Mouse (Mus musculus): ENCODE results near the gene Dusp3. TPM values are rescaled to one million over a fixed set of nuclear protein-coding genes. Genes with fewer than 3 reads are reported as not detected.
"Not testable (repeated sequence)": the region's sequence is repeated elsewhere in the genome, so short reads cannot be mapped to it uniquely, and the experiment has no call there.

Gene Dusp3
- total RNA-seq, 2 experiments from 2014 or later: 62.2 to 71.6 TPM

- no peak for DNase-seq (ENCODE audit: low spot score in 2 of 2)
Observed at GRCm38 (mm10) chr11:102013201-102013600, 26.4 kb upstream of the Dusp3 start.

- no peak for DNase-seq (ENCODE audit: low spot score in 2 of 2)
Observed at GRCm38 (mm10) chr11:102011510-102011909, 24.7 kb upstream of the Dusp3 start.

GRCm38 (mm10) chr11:102010140-102010539 is 23.3 kb upstream of the Dusp3 start:
- no peak for DNase-seq (ENCODE audit: low spot score in 2 of 2)

- no peak for DNase-seq (ENCODE audit: low spot score in 2 of 2)
Observed at GRCm38 (mm10) chr11:102008954-102009637, 22.3 kb upstream of the Dusp3 start.

DNA sequence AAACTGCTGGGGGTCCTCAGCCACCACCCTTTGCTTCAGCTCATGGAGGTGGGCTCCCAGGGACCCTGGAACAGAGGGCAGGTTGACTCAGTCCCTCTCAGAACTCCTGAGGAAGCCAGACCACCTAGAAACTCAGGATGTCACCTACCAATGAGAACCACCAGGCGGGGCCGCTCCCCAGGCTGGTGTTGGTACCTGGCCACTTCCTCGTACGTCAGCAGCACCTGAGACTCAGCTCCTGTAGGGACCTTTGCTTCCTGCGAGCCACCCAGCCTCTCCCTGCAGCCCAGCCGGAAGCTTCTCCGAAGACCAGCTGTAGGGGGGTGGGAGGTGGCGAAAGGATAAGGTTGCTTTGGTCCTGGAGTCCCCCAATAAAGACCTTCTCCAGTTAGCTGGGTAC is 21.6 kb upstream of the Dusp3 start:
- no peak for DNase-seq (ENCODE audit: low spot score in 2 of 2)

DNA sequence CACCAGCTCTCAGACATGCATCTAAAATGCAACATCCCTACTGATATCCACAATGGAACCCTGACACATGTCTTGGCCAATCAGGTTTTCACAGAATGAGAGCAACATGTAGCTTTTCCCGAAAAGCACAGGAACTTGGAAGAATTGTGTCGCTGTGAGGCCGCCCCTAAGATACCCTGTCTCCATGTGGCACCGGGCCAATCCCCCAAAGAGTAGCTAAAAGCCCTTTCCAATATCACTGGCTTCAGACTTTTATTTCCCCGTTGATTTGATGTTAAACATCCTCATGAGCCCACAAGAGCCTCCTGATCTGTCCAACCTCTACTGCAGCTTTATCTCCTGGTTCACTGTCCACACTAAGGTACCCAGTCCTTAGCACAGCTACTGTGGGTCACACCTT is 19.9 kb upstream of the Dusp3 start:
- no peak for DNase-seq (ENCODE audit: low spot score in 2 of 2)

GRCm38 (mm10) chr11:102006271-102006670 is 19.5 kb upstream of the Dusp3 start:
- no peak for DNase-seq (ENCODE audit: low spot score in 2 of 2)

- no peak for DNase-seq (ENCODE audit: low spot score in 2 of 2)
Observed at GRCm38 (mm10) chr11:102004251-102004650, 17.4 kb upstream of the Dusp3 start.

DNA sequence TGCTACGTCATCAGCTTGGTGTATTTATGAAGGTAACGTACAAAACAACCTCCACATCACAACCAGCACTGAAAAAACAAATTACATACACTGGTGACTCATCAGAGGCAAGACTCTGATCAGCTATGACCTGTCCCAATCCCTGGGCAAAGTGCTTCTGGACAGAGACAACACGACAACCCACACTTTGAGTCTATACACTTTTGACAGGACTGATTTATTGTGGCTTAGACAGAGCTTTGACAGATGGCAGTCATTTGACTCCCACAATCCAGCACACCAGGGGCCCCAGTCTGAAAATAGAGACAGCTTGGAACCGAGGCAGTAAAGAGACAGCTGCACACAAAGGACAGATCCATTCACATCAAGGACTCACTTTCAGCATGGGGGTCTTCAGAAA is 12.7 kb upstream of the Dusp3 start:
- no peak for DNase-seq (ENCODE audit: low spot score in 2 of 2)

DNA sequence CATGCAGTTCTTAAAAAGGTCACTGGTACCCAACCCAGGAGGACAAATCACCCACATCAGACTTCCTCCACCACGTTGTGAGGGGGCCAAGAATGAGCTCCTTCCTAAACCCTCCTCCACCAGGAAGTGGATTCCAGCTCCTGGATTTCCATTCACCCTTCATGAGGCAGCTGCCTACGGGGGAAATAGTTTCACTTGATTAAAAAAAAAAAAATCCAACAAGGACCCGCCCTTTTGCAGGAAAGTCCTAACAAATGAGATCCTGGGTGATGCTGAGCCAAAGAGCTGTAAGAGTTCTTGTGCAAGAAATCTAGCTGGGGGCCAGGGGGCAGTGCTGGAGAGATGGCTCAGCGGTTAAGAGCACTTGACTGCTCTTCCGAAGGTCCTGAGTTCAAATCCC is 11.4 kb upstream of the Dusp3 start:
- no peak for DNase-seq (ENCODE audit: low spot score in 2 of 2)

DNA sequence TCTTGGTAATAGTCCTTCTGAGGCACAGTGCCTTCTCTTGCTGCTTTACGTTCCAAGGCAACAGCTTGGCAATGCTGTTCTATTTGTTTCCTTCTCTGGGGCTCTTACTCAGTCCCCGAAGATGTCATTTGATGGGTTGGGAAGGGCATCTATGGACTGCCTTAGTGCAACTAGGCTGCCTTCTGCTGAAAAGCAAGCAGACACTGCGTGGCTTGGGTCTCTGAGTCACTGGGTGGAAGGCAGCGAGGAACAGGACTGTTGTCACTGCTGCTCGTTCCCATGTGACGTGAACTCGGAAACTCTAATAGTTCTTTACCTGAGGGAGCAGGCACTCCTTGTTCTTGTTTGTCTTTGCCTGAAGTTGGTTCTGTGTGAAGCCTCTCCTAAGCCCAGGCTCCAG is 9.1 kb upstream of the Dusp3 start:
- DNase-seq (ENCODE audit: low spot score in 2 of 2): no peak

DNA sequence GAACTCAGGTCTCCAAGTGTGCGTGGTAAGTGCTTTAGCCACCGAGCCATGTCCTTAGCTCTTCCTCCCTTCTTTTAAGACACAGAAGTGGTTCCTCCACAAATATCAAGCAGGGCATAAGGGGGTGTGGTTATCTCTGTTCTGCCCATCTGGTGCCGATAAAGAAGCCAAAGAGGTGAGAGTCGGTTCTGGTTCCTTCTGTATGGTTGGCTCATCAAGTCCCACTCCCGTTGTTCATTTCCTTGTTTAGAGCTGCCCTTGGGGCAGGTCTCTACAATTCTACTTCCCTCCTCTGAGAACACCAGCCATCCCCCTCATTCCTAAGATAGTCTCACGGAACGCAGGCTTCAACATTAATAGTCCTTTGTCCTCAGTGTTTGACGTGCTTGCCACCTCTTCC is 7.3 kb upstream of the Dusp3 start:
- no peak for DNase-seq (ENCODE audit: low spot score in 2 of 2)

GRCm38 (mm10) chr11:101992411-101992810 is 5.6 kb upstream of the Dusp3 start:
- no peak for DNase-seq (ENCODE audit: low spot score in 2 of 2)

GRCm38 (mm10) chr11:101991813-101992212 is 5.0 kb upstream of the Dusp3 start:
- no peak for DNase-seq (ENCODE audit: low spot score in 2 of 2)

- DNase-seq (ENCODE audit: low spot score in 2 of 2): no peak
Observed at GRCm38 (mm10) chr11:101990244-101990643, 3.4 kb upstream of the Dusp3 start.

GRCm38 (mm10) chr11:101985990-101986389 is 823 bp downstream of the Dusp3 start:
- peak; percentile 53 to 73 for DNase-seq (ENCODE audit: low spot score in 2 of 2)

DNA sequence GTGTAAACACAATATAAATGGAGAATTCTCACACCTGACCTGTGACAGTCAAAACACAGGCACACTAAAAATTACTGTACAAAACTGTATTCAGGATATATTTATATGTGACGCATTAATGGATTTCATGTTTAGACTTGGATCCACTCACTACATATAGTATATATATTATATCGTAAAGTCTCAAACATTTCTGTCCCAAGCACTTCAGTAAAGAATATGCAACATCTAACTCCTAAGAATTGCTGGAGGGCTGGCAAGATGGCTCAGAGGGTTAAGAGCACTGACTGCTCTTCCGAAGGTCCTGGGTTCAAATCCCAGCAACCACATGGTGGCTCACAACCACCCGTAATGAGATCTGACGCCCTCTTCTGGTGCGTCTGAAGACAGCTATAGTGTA is 1.4 kb downstream of the Dusp3 start:
- not testable (repeated sequence) for DNase-seq (ENCODE audit: low spot score in 2 of 2)

- DNase-seq (ENCODE audit: low spot score in 2 of 2): peak; percentile 67 to 82
Observed at GRCm38 (mm10) chr11:101984054-101985025, 2.5 kb downstream of the Dusp3 start, which contains the start of gene Cfap97d1. Gene Cfap97d1, plus strand, starts transcription at chr11:101984279.

DNA sequence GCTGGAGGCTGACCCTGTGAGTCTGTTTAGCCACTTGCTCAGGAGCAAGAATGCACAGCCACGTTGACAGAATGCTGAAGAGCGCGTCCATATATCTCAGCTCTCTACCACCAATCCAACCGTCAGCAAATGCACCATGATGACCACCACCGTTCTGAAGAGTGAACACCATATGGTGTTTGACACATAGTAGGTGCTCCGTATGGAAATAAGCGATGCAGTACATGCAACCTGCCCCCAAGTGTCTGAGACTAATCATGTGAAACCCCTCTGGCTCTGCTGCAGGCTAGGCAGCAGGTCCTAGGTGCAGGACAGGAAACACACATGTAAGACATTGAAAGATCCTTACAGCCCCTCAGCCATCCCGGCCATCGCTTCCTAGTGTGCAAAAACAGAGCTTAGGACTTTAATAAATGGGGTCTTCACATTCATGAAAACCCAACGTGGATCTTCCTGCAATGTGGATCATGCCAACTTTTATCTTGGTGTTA is 3.3 kb downstream of the Dusp3 start:
- no peak for DNase-seq (ENCODE audit: low spot score in 2 of 2)

GRCm38 (mm10) chr11:101982981-101983411 is 3.8 kb downstream of the Dusp3 start:
- no peak for DNase-seq (ENCODE audit: low spot score in 2 of 2)

DNA sequence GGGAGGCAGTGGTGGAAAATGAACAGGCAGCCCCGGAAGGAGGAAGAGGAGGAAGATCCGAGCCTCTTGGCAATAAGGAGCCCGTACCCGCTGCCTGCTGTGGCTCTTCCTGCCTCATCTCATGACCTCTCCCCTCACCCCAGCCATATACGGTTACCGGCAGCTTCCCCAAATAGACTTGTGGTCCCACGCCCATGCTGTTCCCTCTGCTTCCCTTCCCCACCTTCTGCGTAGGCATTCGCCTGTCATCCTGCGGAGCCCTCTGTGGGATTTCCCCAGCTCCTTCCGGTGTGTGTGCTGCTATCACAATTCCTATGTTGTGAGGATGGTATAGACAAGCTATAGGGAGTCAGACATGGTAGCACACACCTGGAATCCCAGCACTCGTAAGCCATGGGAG is 5.0 kb downstream of the Dusp3 start:
- no peak for DNase-seq (ENCODE audit: low spot score in 2 of 2)

DNA sequence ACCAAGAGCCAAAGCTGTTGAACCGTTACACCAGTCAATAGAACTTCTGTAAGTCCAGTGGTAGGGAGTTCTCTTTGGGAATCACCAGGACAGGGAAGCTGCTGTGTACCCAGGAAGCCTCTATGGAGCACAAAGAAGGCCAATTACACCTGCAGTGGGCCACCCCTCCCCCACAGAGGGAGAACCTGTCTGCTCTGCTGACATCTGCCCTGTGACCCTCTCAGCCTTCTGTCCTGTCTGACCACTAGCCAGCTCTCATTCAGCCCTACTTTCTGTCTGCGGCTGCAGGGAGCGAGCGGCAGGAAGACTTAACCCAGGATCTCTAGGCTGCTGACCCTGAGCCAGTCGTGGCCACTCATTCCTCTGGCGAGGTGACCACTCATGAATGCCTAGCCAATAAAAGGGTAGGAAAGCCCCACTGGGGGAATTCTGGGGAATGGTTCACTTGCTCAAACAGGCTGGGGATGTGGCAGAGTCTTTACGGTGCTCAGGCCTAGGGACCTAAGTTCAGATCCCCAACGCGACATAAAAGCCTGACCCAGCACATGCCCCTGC is 6.1 kb downstream of the Dusp3 start:
- DNase-seq (ENCODE audit: low spot score in 2 of 2): no peak
